Mouse (Mus musculus) cerebellum, adult 18-20 months (tissue): ENCODE results near the gene Tor4a.

Experiments used
- DNase-seq, 2 experiments: peaks; one replicate each; pipeline ENCODE4 v3.0.0; 2021

The Tor4a gene

GRCm38 (mm10) chr2:25196172-25196954 lies at the start of gene Tor4a:
Gene Tor4a (minus strand): TSS chr2:25196886.
- no peak for DNase-seq

GRCm38 (mm10) chr2:25244144-25244543 lies 47.5 kb upstream of the Tor4a start:
- no peak for DNase-seq

GRCm38 (mm10) chr2:25243342-25243741 lies 46.7 kb upstream of the Tor4a start:
- DNase-seq = peak; percentile 17 to 36

- DNase-seq = peak; percentile 55 to 74
Measured at GRCm38 (mm10) chr2:25242101-25242506, 45.4 kb upstream of the Tor4a start, which contains the start of the genes Rnf208 and Cysrt1. Gene Rnf208 (plus strand): TSS chr2:25242255. Gene Cysrt1 (minus strand): TSS chr2:25242452.

- no peak for DNase-seq
Measured at GRCm38 (mm10) chr2:25241438-25241775, 44.7 kb upstream of the Tor4a start.

- peak; percentile 69 to 83 for DNase-seq
Measured at GRCm38 (mm10) chr2:25240723-25241437, 44.2 kb upstream of the Tor4a start.

GRCm38 (mm10) chr2:25240310-25240709 lies 43.6 kb upstream of the Tor4a start:
- no peak for DNase-seq

- DNase-seq = no peak
Measured at GRCm38 (mm10) chr2:25239766-25240165, 43.1 kb upstream of the Tor4a start.

GRCm38 (mm10) chr2:25238106-25238505 lies 41.4 kb upstream of the Tor4a start:
- no peak for DNase-seq

GRCm38 (mm10) chr2:25237522-25237921 lies 40.8 kb upstream of the Tor4a start:
- DNase-seq = no peak

GRCm38 (mm10) chr2:25236614-25237013 lies 39.9 kb upstream of the Tor4a start, which contains the start of gene Rnf224:
Gene Rnf224 (minus strand): TSS chr2:25236787.
- no peak for DNase-seq

- DNase-seq = no peak
Measured at GRCm38 (mm10) chr2:25234551-25235220, 38.0 kb upstream of the Tor4a start.

GRCm38 (mm10) chr2:25234050-25234449 lies 37.4 kb upstream of the Tor4a start, which contains the start of gene Slc34a3:
Gene Slc34a3 (minus strand): TSS chr2:25234364.
- no peak for DNase-seq

- no peak for DNase-seq
Measured at GRCm38 (mm10) chr2:25233421-25233820, 36.7 kb upstream of the Tor4a start.

GRCm38 (mm10) chr2:25231038-25231437 lies 34.4 kb upstream of the Tor4a start:
- DNase-seq = no peak

- no peak for DNase-seq
Measured at GRCm38 (mm10) chr2:25230581-25230980, 33.9 kb upstream of the Tor4a start.

GRCm38 (mm10) chr2:25229582-25229981 lies 32.9 kb upstream of the Tor4a start:
- no peak for DNase-seq

- DNase-seq = no peak
Measured at GRCm38 (mm10) chr2:25228995-25229530, 32.4 kb upstream of the Tor4a start.

- DNase-seq = peak; percentile 87 to 90
Measured at GRCm38 (mm10) chr2:25228431-25228889, 31.8 kb upstream of the Tor4a start.

GRCm38 (mm10) chr2:25227406-25227805 lies 30.7 kb upstream of the Tor4a start:
- no peak for DNase-seq

GRCm38 (mm10) chr2:25226864-25227263 lies 30.2 kb upstream of the Tor4a start:
- peak in 1 of 2 experiments; percentile 40 for DNase-seq

GRCm38 (mm10) chr2:25225811-25226379 lies 29.2 kb upstream of the Tor4a start:
- DNase-seq = no peak
